Mouse (Mus musculus) heart, embryonic 13.5 days (tissue): ENCODE results near the gene Arhgef15. TPM values are rescaled to one million over a fixed set of nuclear protein-coding genes. Genes with fewer than 3 reads are reported as not detected.
"Not testable (repeated sequence)": the region's sequence is repeated elsewhere in the genome, so short reads cannot be mapped to it uniquely, and the experiment has no call there.

Source experiments
- ATAC-seq: fragments of 200-750 bp; cut with Nextera tagmentation; 2 replicates; pipeline ENCODE4 v1.8.0; 2017; ENCODE audit warnings: moderate TSS enrichment; ENCODE audit not compliant: insufficient number of reproducible peaks, low FRiP score, low TSS enrichment; ENCODE audit errors: extremely low read depth
- H3K27ac ChIP-seq: fragments of 300-500 bp; sonication (generic); replicated peaks from 2 replicates; pipeline ENCODE4 v1.5.1; 2015; ENCODE audit warnings: moderate library complexity, mild to moderate bottlenecking, inconsistent platforms
- H3K27me3 ChIP-seq: fragments of 300-500 bp; sonication (generic); replicated peaks from 2 replicates; pipeline ENCODE4 v1.6.1; 2015; ENCODE audit warnings: mild to moderate bottlenecking, inconsistent platforms
- H3K36me3 ChIP-seq: fragments of 300-500 bp; sonication (generic); 2 replicates; pipeline ENCODE4 v1.6.1; 2015; ENCODE audit warnings: mild to moderate bottlenecking, inconsistent platforms
- H3K4me1 ChIP-seq: fragments of 300-500 bp; sonication (generic); 2 replicates; pipeline ENCODE4 v1.6.1; 2015; ENCODE audit warnings: inconsistent platforms
- H3K4me2 ChIP-seq: fragments of 300-500 bp; sonication (generic); 2 replicates; pipeline ENCODE4 v1.6.1; 2015; ENCODE audit warnings: inconsistent platforms, mild to moderate bottlenecking, moderate library complexity
- H3K4me3 ChIP-seq: fragments of 300-500 bp; sonication (generic); 2 replicates; pipeline ENCODE4 v1.5.1; 2015; ENCODE audit warnings: moderate library complexity, mild to moderate bottlenecking, inconsistent platforms
- H3K9ac ChIP-seq: fragments of 300-500 bp; sonication (generic); 2 replicates; pipeline ENCODE4 v1.6.1; 2015; ENCODE audit warnings: inconsistent platforms, mild to moderate bottlenecking, moderate library complexity
- H3K9me3 ChIP-seq: fragments of 300-500 bp; sonication (generic); 2 replicates; pipeline ENCODE4 v1.6.1; 2016; ENCODE audit warnings: inconsistent platforms
- WGBS: fragments of 180-500 bp; shearing (Covaris S2); methylation state at CpG from one replicate; pipeline ENCODE4 v1.1.7; 2015; ENCODE audit warnings: mixed read lengths; 5-methylcytosine and 5-hydroxymethylcytosine counted together
- polyA plus RNA-seq: library from polyadenylated mRNA; unstranded; fragments of >200 nt; fragmentation: Nextera tagmentation; extraction: Ambion mirVana; gene quantifications from 2 replicates; pipeline ENCODE4 v1.2.1, GENCODE M21; 2015

Gene Arhgef15
- polyA plus RNA-seq, 1 experiment from 2014 or later, result 11.5 TPM

GRCm38 (mm10) chr11:68946001-68946400 lies 11.3 kb downstream of the Arhgef15 start:
- Histone ChIP-seq H3K27ac (no peak overlapping the region), H3K9me3 (no peaks in the 10 kb centered on the region), H3K9ac (no peak overlapping the region), H3K36me3 (peaks cover 9% of the 10 kb centered on the region; the same call in 1 of the 2 replicates), H3K4me1 (peaks cover 8% of the 10 kb centered on the region), H3K27me3 (peaks cover 13% of the 10 kb centered on the region; the same call in 1 of the 2 replicates), H3K4me3 (no peak overlapping the region), H3K4me2 (no peak overlapping the region)
- ATAC-seq, result no peak
- 81% methylated on average over 4 of the region's 4 CpGs for WGBS

- WGBS, result 68% methylated on average over 2 of the region's 2 CpGs
- Histone ChIP-seq H3K4me3 (no peak overlapping the region), H3K27ac (no peak overlapping the region), H3K4me2 (no peak overlapping the region), H3K9me3 (no peaks in the 10 kb centered on the region), H3K27me3 (peaks cover 13% of the 10 kb centered on the region; the same call in 1 of the 2 replicates), H3K36me3 (peaks cover 9% of the 10 kb centered on the region; the same call in 1 of the 2 replicates), H3K9ac (no peak overlapping the region), H3K4me1 (peaks cover 12% of the 10 kb centered on the region)
- no peak for ATAC-seq
These were observed 12.0 kb downstream of the Arhgef15 start for GRCm38 (mm10) chr11:68945245-68945644.

GRCm38 (mm10) chr11:68942731-68943130 lies 14.5 kb downstream of the Arhgef15 start:
- no peak overlapping the region for H3K27ac ChIP-seq
- H3K9ac ChIP-seq, result no peak overlapping the region
- no peak for ATAC-seq
- H3K27me3 ChIP-seq, result peaks cover 8% of the 10 kb centered on the region; the same call in 1 of the 2 replicates
- H3K4me1 ChIP-seq, result peaks cover 16% of the 10 kb centered on the region
- 68% methylated on average over 8 of the region's 8 CpGs for WGBS
- peaks cover 9% of the 10 kb centered on the region; the same call in 1 of the 2 replicates for H3K36me3 ChIP-seq
- H3K4me3 ChIP-seq, result no peak overlapping the region
- H3K4me2 ChIP-seq, result no peak overlapping the region
- H3K9me3 ChIP-seq, result no peaks in the 10 kb centered on the region

GRCm38 (mm10) chr11:68940516-68940915 lies 16.8 kb downstream of the Arhgef15 start:
- H3K27ac ChIP-seq, result no peak overlapping the region
- peak overlapping the region; percentile 67 for H3K4me2 ChIP-seq
- WGBS, result 62% methylated on average over 4 of the region's 4 CpGs
- no peaks in the 10 kb centered on the region for H3K9me3 ChIP-seq
- no peak for ATAC-seq
- no peaks in the 10 kb centered on the region for H3K27me3 ChIP-seq
- H3K4me1 ChIP-seq, result peaks cover 9% of the 10 kb centered on the region
- peak overlapping the region; percentile 55 for H3K4me3 ChIP-seq
- H3K9ac ChIP-seq, result peak overlapping the region; percentile 84
- H3K36me3 ChIP-seq, result peaks cover 2% of the 10 kb centered on the region; the same call in 1 of the 2 replicates

GRCm38 (mm10) chr11:68939451-68940304 lies 17.6 kb downstream of the Arhgef15 start:
- H3K4me2 ChIP-seq, result peak overlapping the region; percentile 67
- ATAC-seq, result peak; percentile 93
- WGBS, result 3% methylated on average over 16 of the region's 16 CpGs
- H3K9me3 ChIP-seq, result no peaks in the 10 kb centered on the region
- H3K4me1 ChIP-seq, result peaks cover 9% of the 10 kb centered on the region
- no peaks in the 10 kb centered on the region; the same call in 1 of the 2 replicates for H3K36me3 ChIP-seq
- peak overlapping the region; percentile 55 for H3K4me3 ChIP-seq
- peak overlapping the region; percentile 51 for H3K27ac ChIP-seq
- H3K27me3 ChIP-seq, result no peaks in the 10 kb centered on the region
- H3K9ac ChIP-seq, result peak overlapping the region; percentile 84

GRCm38 (mm10) chr11:68936951-68937350 lies 20.3 kb downstream of the Arhgef15 start:
- not testable (repeated sequence) for H3K27ac ChIP-seq, H3K36me3 ChIP-seq, H3K9me3 ChIP-seq, H3K9ac ChIP-seq, H3K4me3 ChIP-seq, H3K4me1 ChIP-seq, ATAC-seq, H3K27me3 ChIP-seq, H3K4me2 ChIP-seq
- 79% methylated on average over 4 of the region's 4 CpGs for WGBS

GRCm38 (mm10) chr11:68933885-68934507 lies 23.3 kb downstream of the Arhgef15 start:
- H3K27ac ChIP-seq, result no peak overlapping the region
- no peaks in the 10 kb centered on the region for H3K4me1 ChIP-seq
- H3K36me3 ChIP-seq, result no peaks in the 10 kb centered on the region
- no peak overlapping the region for H3K9ac ChIP-seq
- ATAC-seq, result no peak
- no peak overlapping the region for H3K4me2 ChIP-seq
- no peaks in the 10 kb centered on the region for H3K9me3 ChIP-seq
- H3K4me3 ChIP-seq, result no peak overlapping the region
- H3K27me3 ChIP-seq, result no peaks in the 10 kb centered on the region
- 71% methylated on average over 5 of the region's 5 CpGs for WGBS

GRCm38 (mm10) chr11:68929947-68930346 lies 27.3 kb downstream of the Arhgef15 start:
- Histone ChIP-seq H3K9ac (no peak overlapping the region), H3K4me3 (no peak overlapping the region), H3K9me3 (no peaks in the 10 kb centered on the region), H3K27me3 (no peaks in the 10 kb centered on the region; the same call in 1 of the 2 replicates), H3K4me2 (no peak overlapping the region), H3K27ac (no peak overlapping the region), H3K4me1 (no peaks in the 10 kb centered on the region), H3K36me3 (no peaks in the 10 kb centered on the region)
- 63% methylated on average over 6 of the region's 6 CpGs for WGBS
- ATAC-seq, result no peak

- Histone ChIP-seq H3K4me3 (no peak within 1 kb of the TSS), H3K4me2 (no peak within 1 kb of the TSS), H3K36me3 (no peaks in the 10 kb centered on the region), H3K27me3 (peaks cover 4% of the 10 kb centered on the region; the same call in 1 of the 2 replicates), H3K27ac (no peak within 1 kb of the TSS), H3K4me1 (no peaks in the 10 kb centered on the region), H3K9ac (no peak within 1 kb of the TSS), H3K9me3 (no peaks in the 10 kb centered on the region)
- ATAC-seq, result no peak
- WGBS, result 74% methylated on average over 3 of the region's 3 CpGs
These were observed 30.3 kb downstream of the Arhgef15 start, which contains the start of gene Odf4 for GRCm38 (mm10) chr11:68926981-68927380. Gene Odf4 (minus strand): TSS chr11:68927081.

- H3K4me3 ChIP-seq, result no peak overlapping the region
- no peaks in the 10 kb centered on the region for H3K9me3 ChIP-seq
- H3K36me3 ChIP-seq, result no peaks in the 10 kb centered on the region
- no peak overlapping the region for H3K9ac ChIP-seq
- 71% methylated on average over 2 of the region's 2 CpGs for WGBS
- no peaks in the 10 kb centered on the region for H3K4me1 ChIP-seq
- H3K27ac ChIP-seq, result no peak overlapping the region
- peaks cover 5% of the 10 kb centered on the region; the same call in 1 of the 2 replicates for H3K27me3 ChIP-seq
- H3K4me2 ChIP-seq, result no peak overlapping the region
- ATAC-seq, result no peak
These were observed 32.5 kb downstream of the Arhgef15 start for GRCm38 (mm10) chr11:68924749-68925148.

GRCm38 (mm10) chr11:68923191-68923590 lies 34.1 kb downstream of the Arhgef15 start:
- Histone ChIP-seq H3K36me3 (no peaks in the 10 kb centered on the region), H3K27ac (no peak overlapping the region)

More at GRCm38 (mm10) chr11:68923191-68923590, 34.1 kb downstream of the Arhgef15 start:
- WGBS, result 62% methylated on average over 3 of the region's 3 CpGs
- Histone ChIP-seq H3K9ac (no peak overlapping the region), H3K4me2 (no peak overlapping the region), H3K27me3 (peaks cover 5% of the 10 kb centered on the region; the same call in 1 of the 2 replicates), H3K9me3 (no peaks in the 10 kb centered on the region), H3K4me1 (no peaks in the 10 kb centered on the region), H3K4me3 (no peak overlapping the region)
- ATAC-seq, result no peak
